Mouse (Mus musculus) kidney, embryonic 15.5 days (tissue): ENCODE measurements around the gene Mapt. TPM values are rescaled to one million over a fixed set of nuclear protein-coding genes. Genes with fewer than 3 reads are reported as not detected.
"Not testable (repeated sequence)": the region's sequence is repeated elsewhere in the genome, so short reads cannot be mapped to it uniquely, and the experiment has no call there.

Experiments
- ATAC-seq: fragments of 200-750 bp; cut with Nextera tagmentation; replicated peaks from 2 replicates; pipeline ENCODE4 v1.8.0; 2017; ENCODE audit warnings: moderate TSS enrichment; ENCODE audit not compliant: low FRiP score
- H3K27ac ChIP-seq: fragments of 300-500 bp; sonication (generic); 2 replicates; pipeline ENCODE4 v1.5.1; 2015; ENCODE audit warnings: mild to moderate bottlenecking, inconsistent platforms
- H3K27me3 ChIP-seq: fragments of 300-500 bp; sonication (generic); 2 replicates; pipeline ENCODE4 v1.6.1; 2015; ENCODE audit warnings: inconsistent platforms
- H3K36me3 ChIP-seq: fragments of 300-500 bp; sonication (generic); 2 replicates; pipeline ENCODE4 v1.6.1; 2015; ENCODE audit warnings: inconsistent platforms
- H3K4me1 ChIP-seq: fragments of 300-500 bp; sonication (generic); 2 replicates; pipeline ENCODE4 v1.6.1; 2015; ENCODE audit warnings: inconsistent platforms
- H3K4me2 ChIP-seq: fragments of 300-500 bp; sonication (generic); 2 replicates; pipeline ENCODE4 v1.6.1; 2015; ENCODE audit warnings: moderate library complexity, mild to moderate bottlenecking, inconsistent platforms
- H3K4me3 ChIP-seq: fragments of 300-500 bp; sonication (generic); replicated peaks from 2 replicates; pipeline ENCODE4 v1.5.1; 2015; ENCODE audit warnings: mild to moderate bottlenecking, inconsistent platforms
- H3K9ac ChIP-seq: fragments of 300-500 bp; sonication (generic); 2 replicates; pipeline ENCODE4 v1.6.1; 2015; ENCODE audit warnings: mild to moderate bottlenecking, inconsistent platforms
- H3K9me3 ChIP-seq: fragments of 300-500 bp; sonication (generic); replicated peaks from 2 replicates; pipeline ENCODE4 v1.6.1; 2016; ENCODE audit warnings: inconsistent platforms
- WGBS: fragments of 180-500 bp; shearing (Covaris S2); methylation state at CpG from one replicate; pipeline ENCODE4 v1.1.7; 2015; ENCODE audit warnings: mixed read lengths; 5-methylcytosine and 5-hydroxymethylcytosine counted together
- polyA plus RNA-seq: library from polyadenylated mRNA; unstranded; fragments of >200 nt; fragmentation: Nextera tagmentation; extraction: Ambion mirVana; gene quantifications from 2 replicates; pipeline ENCODE4 v1.2.1, GENCODE M21; 2015

The Mapt gene
- polyA plus RNA-seq, 1 experiment from 2014 or later: 13.6 TPM

- Histone ChIP-seq H3K9me3 (no peaks in the 10 kb centered on the region), H3K27me3 (peaks cover 61% of the 10 kb centered on the region), H3K4me1 (peaks cover 33% of the 10 kb centered on the region), H3K27ac (no peak overlapping the region), H3K4me3 (no peak overlapping the region), H3K4me2 (no peak overlapping the region), H3K36me3 (no peaks in the 10 kb centered on the region), H3K9ac (no peak overlapping the region)
- 89% methylated on average over 2 of the region's 2 CpGs for WGBS
- ATAC-seq: no peak
Observed at GRCm38 (mm10) chr11:104235881-104236280, 4.7 kb downstream of the Mapt start.

GRCm38 (mm10) chr11:104237226-104237625 is 6.0 kb downstream of the Mapt start:
- Histone ChIP-seq H3K4me1 (peaks cover 26% of the 10 kb centered on the region), H3K9me3 (no peaks in the 10 kb centered on the region), H3K4me3 (no peak overlapping the region), H3K27ac (no peak overlapping the region), H3K36me3 (no peaks in the 10 kb centered on the region), H3K27me3 (peaks cover 52% of the 10 kb centered on the region), H3K9ac (no peak overlapping the region), H3K4me2 (no peak overlapping the region)
- WGBS: 80% methylated on average over 7 of the region's 7 CpGs
- ATAC-seq: no peak

- H3K9me3 ChIP-seq: no peaks in the 10 kb centered on the region
- 52% methylated on average over 13 of the region's 13 CpGs for WGBS
- H3K36me3 ChIP-seq: no peaks in the 10 kb centered on the region
- peaks cover 17% of the 10 kb centered on the region for H3K4me1 ChIP-seq
- H3K9ac ChIP-seq: no peak overlapping the region
- no peak overlapping the region for H3K4me2 ChIP-seq
- no peak overlapping the region for H3K27ac ChIP-seq
- peaks cover 43% of the 10 kb centered on the region for H3K27me3 ChIP-seq
- H3K4me3 ChIP-seq: no peak overlapping the region
- no peak for ATAC-seq
Observed at GRCm38 (mm10) chr11:104237958-104238747, 7.0 kb downstream of the Mapt start.

GRCm38 (mm10) chr11:104245478-104245877 is 14.3 kb downstream of the Mapt start:
- H3K4me2 ChIP-seq, H3K27ac ChIP-seq, H3K9me3 ChIP-seq, H3K36me3 ChIP-seq, ATAC-seq, H3K9ac ChIP-seq, H3K27me3 ChIP-seq, H3K4me3 ChIP-seq: not testable (repeated sequence)
- 80% methylated on average over 6 of the region's 6 CpGs for WGBS
- peaks cover 20% of the 10 kb centered on the region for H3K4me1 ChIP-seq

GRCm38 (mm10) chr11:104246171-104246694 is 15.0 kb downstream of the Mapt start:
- peaks cover 20% of the 10 kb centered on the region for H3K4me1 ChIP-seq
- no peaks in the 10 kb centered on the region for H3K9me3 ChIP-seq
- no peaks in the 10 kb centered on the region for H3K27me3 ChIP-seq
- H3K36me3 ChIP-seq: no peaks in the 10 kb centered on the region
- peak overlapping the region; percentile 44 for H3K4me2 ChIP-seq
- ATAC-seq: peak; percentile 87
- H3K9ac ChIP-seq: no peak overlapping the region
- H3K4me3 ChIP-seq: peak overlapping the region; percentile 16
- WGBS: 13% methylated on average over 6 of the region's 6 CpGs
- peak overlapping the region; percentile 69 for H3K27ac ChIP-seq

GRCm38 (mm10) chr11:104247141-104247717 is 16.0 kb downstream of the Mapt start:
- Histone ChIP-seq H3K27me3 (no peaks in the 10 kb centered on the region), H3K27ac (peak overlapping the region; percentile 69), H3K36me3 (no peaks in the 10 kb centered on the region), H3K4me1 (peaks cover 20% of the 10 kb centered on the region), H3K9me3 (no peaks in the 10 kb centered on the region), H3K4me2 (no peak overlapping the region), H3K4me3 (no peak overlapping the region), H3K9ac (no peak overlapping the region)
- 54% methylated on average over 6 of the region's 6 CpGs for WGBS
- peak; percentile 63 for ATAC-seq

- ATAC-seq: no peak
- H3K36me3 ChIP-seq: no peaks in the 10 kb centered on the region
- H3K4me1 ChIP-seq: peaks cover 20% of the 10 kb centered on the region
- H3K9ac ChIP-seq: no peak overlapping the region
- H3K27me3 ChIP-seq: no peaks in the 10 kb centered on the region
- WGBS: 38% methylated on average over 8 of the region's 8 CpGs
- H3K9me3 ChIP-seq: no peaks in the 10 kb centered on the region
- H3K4me2 ChIP-seq: no peak overlapping the region
- H3K4me3 ChIP-seq: no peak overlapping the region
- no peak overlapping the region for H3K27ac ChIP-seq
Observed at GRCm38 (mm10) chr11:104249420-104249819, 18.2 kb downstream of the Mapt start.

- WGBS: 57% methylated on average over 6 of the region's 6 CpGs
- Histone ChIP-seq H3K36me3 (no peaks in the 10 kb centered on the region), H3K9ac (no peak overlapping the region), H3K4me1 (peaks cover 15% of the 10 kb centered on the region), H3K27ac (no peak overlapping the region), H3K27me3 (no peaks in the 10 kb centered on the region), H3K9me3 (no peaks in the 10 kb centered on the region), H3K4me2 (no peak overlapping the region), H3K4me3 (no peak overlapping the region)
- ATAC-seq: no peak
Observed at GRCm38 (mm10) chr11:104251121-104251520, 19.9 kb downstream of the Mapt start.

GRCm38 (mm10) chr11:104252094-104252493 is 20.9 kb downstream of the Mapt start:
- H3K9me3 ChIP-seq: no peaks in the 10 kb centered on the region
- ATAC-seq: no peak
- no peak overlapping the region for H3K9ac ChIP-seq
- H3K4me3 ChIP-seq: no peak overlapping the region
- H3K27ac ChIP-seq: no peak overlapping the region
- H3K27me3 ChIP-seq: no peaks in the 10 kb centered on the region
- H3K36me3 ChIP-seq: no peaks in the 10 kb centered on the region
- 63% methylated on average over 3 of the region's 3 CpGs for WGBS
- peaks cover 5% of the 10 kb centered on the region for H3K4me1 ChIP-seq
- H3K4me2 ChIP-seq: no peak overlapping the region

- Histone ChIP-seq H3K36me3 (no peaks in the 10 kb centered on the region), H3K4me2 (no peak overlapping the region), H3K27me3 (no peaks in the 10 kb centered on the region), H3K9ac (no peak overlapping the region), H3K4me3 (no peak overlapping the region), H3K9me3 (no peaks in the 10 kb centered on the region), H3K4me1 (peaks cover 7% of the 10 kb centered on the region; the same call in 1 of the 2 replicates), H3K27ac (no peak overlapping the region)
- no peak for ATAC-seq
- WGBS: 86% methylated on average over 10 of the region's 10 CpGs
Observed at GRCm38 (mm10) chr11:104254408-104255039, 23.3 kb downstream of the Mapt start.

- ATAC-seq: no peak
- Histone ChIP-seq H3K36me3 (no peaks in the 10 kb centered on the region), H3K27me3 (no peaks in the 10 kb centered on the region), H3K9me3 (no peaks in the 10 kb centered on the region), H3K9ac (no peak overlapping the region), H3K4me1 (peaks cover 7% of the 10 kb centered on the region; the same call in 1 of the 2 replicates), H3K4me3 (no peak overlapping the region), H3K27ac (no peak overlapping the region), H3K4me2 (no peak overlapping the region)
- 85% methylated on average over 2 of the region's 2 CpGs for WGBS
Observed at GRCm38 (mm10) chr11:104256179-104256578, 25.0 kb downstream of the Mapt start.

GRCm38 (mm10) chr11:104258991-104259390 is 27.8 kb downstream of the Mapt start:
- Histone ChIP-seq H3K4me2 (no peak overlapping the region), H3K9me3 (no peaks in the 10 kb centered on the region), H3K4me1 (peaks cover 7% of the 10 kb centered on the region; the same call in 1 of the 2 replicates), H3K4me3 (no peak overlapping the region), H3K27me3 (no peaks in the 10 kb centered on the region), H3K36me3 (no peaks in the 10 kb centered on the region), H3K27ac (0 out of 2 replicates have a peak overlapping the region, but pooled peaks have one; percentile 42), H3K9ac (no peak overlapping the region)
- 24% methylated on average over 4 of the region's 4 CpGs for WGBS
- ATAC-seq: no peak
